Mouse (Mus musculus) layer of hippocampus, postnatal 25 days (tissue): ENCODE data around the gene Klf1. TPM values are rescaled to one million over a fixed set of nuclear protein-coding genes. Genes with fewer than 3 reads are reported as not detected.

Experiments
- DNase-seq, 2 experiments: peaks; one replicate each; pipeline ENCODE4 v3.0.0; 2022; ENCODE audit warnings: mixed read lengths in 2 of 2, low spot score in 1 of 2; ENCODE audit errors: extremely low spot score in 1 of 2
- total RNA-seq, 2 experiments: library from RNA; stranded (reverse); gene quantifications; 2 replicates each; pipeline ENCODE4 v1.2.3; 2021

The Klf1 gene
- under 1 TPM in 1 of 2 experiments, not detected in 1; 0.17 TPM for total RNA-seq

GRCm38 (mm10) chr8:84901752-84902151 is at the start of gene Klf1:
TSS of gene Klf1 (plus strand) at chr8:84901928.
- no peak for DNase-seq

- DNase-seq, result no peak
These were observed 45.3 kb upstream of the Klf1 start for GRCm38 (mm10) chr8:84856434-84856833.

DNA sequence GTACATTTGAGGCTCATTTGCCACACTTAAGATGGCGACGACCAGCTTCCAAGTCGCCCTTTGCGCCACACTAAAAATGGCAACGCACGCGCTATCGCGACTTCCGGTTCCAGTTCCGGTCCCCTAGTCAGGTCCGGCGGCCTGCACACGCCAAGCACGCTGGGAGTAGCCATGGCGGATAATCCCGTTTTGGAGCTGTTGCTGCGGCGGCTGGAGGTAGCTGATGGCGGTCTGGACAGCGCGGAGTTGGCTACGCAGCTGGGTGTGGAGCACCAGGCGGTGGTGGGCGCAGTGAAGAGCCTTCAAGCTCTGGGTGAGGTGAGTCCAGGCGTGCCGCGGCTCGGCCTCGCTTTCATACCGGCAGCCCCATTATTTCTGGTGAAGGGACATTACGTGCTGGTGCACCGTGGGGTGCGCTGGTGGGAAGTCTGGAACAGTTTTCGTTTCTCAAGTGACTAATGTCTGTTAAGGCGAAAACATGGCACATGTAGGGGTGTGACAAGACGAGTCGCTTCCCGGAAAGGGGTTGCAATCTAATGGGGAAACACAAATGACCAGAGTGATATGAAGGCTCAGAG is 44.8 kb upstream of the Klf1 start, which contains the start of gene Farsa:
Gene Farsa, plus strand, starts transcription at position 126 of the 578 bp plus-strand sequence.
- DNase-seq, result peak; percentile 88 to 89

GRCm38 (mm10) chr8:84871376-84872308 is 30.1 kb upstream of the Klf1 start, which contains the start of gene Syce2:
TSS of gene Syce2 (plus strand) at chr8:84872111.
- DNase-seq, result peak; percentile 47 to 51

DNA sequence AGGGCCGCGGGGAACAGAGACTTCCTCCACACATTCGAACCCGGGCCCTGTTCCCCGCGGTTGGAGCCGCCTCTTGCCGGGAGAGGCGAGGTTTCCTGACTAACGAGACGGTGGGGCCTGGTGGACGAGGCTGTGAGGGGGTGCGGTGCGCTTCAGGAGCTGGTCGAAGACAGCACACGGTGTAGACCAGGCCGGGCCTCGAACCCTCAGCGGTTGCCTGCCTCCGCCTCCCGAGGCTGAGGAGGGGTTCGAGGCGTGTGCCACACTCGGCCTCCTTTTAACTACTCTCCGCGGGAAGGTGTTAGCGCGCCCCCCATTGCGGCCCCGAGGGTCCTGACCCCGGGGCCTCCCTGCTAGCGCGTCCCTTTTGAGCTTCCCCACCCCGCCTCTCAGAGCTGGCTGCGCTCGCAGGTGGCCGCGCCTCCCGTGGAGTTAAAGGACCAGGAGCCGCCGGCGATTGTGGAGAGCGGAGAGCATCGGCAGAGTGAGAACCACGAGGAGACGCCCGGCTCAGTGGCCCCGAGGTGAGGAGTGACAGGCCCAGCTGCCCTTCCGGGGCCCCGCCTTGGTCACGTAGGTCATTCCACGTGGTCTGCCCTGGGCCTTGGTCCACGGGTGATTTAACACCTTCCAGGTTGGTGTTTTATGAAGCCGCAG is 29.3 kb upstream of the Klf1 start:
- DNase-seq, result no peak

- no peak for DNase-seq
These were observed 28.7 kb upstream of the Klf1 start for GRCm38 (mm10) chr8:84873016-84873415.

DNA sequence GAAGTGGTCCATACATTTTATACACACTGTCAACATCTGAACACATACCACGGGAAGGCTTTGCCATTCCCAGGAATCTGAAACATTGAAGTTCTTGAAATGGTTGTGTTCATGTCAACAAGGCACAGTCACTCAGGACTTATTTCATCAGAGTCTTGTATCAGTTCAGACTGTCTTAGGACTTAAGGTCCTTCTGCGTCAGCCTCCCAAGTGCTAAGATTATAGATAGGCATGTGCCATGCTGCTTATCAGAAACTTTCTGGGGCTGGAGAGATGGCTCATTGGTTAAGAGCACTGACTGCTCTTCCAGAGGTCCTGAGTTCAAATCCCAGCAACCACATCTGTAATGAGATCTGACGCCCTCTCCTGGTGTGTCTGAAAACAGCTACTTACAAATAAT is 27.4 kb upstream of the Klf1 start:
- DNase-seq, result no peak

- DNase-seq, result no peak
These were observed 24.3 kb upstream of the Klf1 start for GRCm38 (mm10) chr8:84877297-84878035.

DNA sequence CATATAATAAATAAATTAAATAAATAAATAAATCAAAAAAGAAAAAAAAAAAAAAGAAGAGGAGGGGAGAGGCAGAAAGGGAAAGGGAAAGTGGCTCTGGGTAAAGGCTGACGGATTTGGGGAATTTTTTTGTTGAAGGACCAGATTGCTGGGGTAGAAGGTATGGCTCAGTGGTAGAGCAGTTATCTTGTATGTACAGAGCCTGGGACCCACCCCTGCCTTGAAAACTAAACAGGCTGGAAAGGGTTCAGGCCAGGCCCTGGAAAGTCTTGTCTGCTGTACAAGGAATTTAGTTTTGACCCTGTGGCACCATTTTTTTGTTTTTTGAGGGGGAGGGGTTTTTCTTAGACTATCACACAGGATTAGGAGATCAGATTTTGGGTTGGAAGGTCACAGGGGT is 22.8 kb upstream of the Klf1 start:
- DNase-seq, result no peak

GRCm38 (mm10) chr8:84884728-84885127 is 17.0 kb upstream of the Klf1 start:
- DNase-seq, result no peak

GRCm38 (mm10) chr8:84888280-84888679 is 13.4 kb upstream of the Klf1 start:
- no peak for DNase-seq

- no peak for DNase-seq
These were observed 12.6 kb upstream of the Klf1 start for GRCm38 (mm10) chr8:84889141-84889540.

DNA sequence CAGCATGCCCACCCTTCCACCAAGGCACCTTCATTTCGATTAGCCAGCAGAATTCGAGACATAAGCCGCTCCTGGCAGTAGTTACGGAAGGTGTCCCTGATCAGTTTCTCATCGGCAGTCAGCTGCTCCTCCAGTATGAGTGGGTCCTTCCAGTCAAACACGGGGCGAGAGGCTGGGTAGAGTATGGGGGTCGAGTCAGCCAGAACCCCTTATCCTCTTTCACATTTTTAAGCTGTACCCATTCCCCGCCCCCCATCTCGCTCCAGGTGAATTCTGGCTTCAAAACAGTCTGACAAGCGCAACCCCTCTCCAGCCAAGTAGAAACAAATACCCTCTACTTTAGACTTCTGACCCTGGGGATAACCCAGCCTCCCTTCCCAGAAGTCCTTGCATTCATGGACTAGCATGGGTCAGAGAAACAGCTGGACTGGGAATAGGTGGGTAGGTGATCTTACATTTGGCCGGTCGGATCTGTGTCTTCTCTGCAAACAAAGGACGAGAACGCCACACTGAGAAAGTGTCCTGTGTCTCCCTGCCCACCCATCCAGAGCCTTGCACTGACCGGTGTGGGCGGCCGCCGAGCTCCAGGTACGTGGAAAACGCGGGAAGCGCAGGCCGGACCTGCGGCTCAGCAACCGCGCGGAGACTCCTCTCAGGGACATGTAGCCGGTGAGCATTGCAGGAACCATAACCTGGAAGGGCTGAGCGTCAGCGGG is 8.6 kb upstream of the Klf1 start:
- no peak for DNase-seq

GRCm38 (mm10) chr8:84893709-84894134 is 8.0 kb upstream of the Klf1 start, which contains the start of gene Gcdh:
TSS of gene Gcdh (minus strand) at chr8:84893921.
- DNase-seq, result peak; percentile 69

DNA sequence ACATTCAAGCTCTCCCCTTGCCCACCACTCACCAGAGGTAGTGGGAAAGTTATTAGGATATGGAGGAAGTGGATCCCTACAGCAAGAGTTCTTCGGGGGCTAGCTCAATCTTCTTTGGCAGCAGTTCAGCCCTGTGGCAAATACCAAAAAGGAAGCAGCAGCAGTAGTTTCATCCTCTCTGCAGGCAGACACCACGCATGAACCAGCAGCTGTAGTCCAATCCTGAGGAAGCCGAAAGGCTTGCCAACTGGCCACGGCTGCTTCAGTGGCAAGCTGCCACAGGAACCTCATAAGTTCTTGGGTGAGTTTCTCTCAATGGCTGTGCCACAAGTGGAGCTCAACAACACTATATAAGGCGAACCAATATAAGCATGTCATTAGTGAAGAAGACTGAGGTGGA is 5.8 kb upstream of the Klf1 start:
- DNase-seq, result no peak

DNA sequence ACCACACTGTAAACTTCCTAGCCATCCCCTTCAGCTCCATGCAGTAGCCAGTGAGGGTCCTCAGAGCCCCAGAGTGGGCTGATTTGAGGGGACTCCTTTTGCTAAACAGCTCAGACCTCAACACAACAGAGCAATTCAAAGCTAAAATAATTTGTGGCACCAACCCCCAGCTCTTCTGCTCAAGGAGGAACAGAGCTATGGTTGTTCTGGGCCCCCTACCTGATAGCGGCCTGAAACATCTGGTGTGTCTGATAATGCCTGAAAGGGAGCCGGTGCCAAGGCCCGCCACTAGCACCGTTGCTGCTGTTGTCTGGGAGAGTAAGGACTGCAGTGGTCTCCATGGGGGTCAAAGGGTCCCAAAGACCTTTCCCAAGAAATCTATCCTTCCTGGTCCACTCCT is 657 bp upstream of the Klf1 start:
- DNase-seq, result no peak

GRCm38 (mm10) chr8:84902367-84902919 is 715 bp downstream of the Klf1 start:
- no peak for DNase-seq

- DNase-seq, result peak; percentile 92 to 95
These were observed 1.4 kb downstream of the Klf1 start for GRCm38 (mm10) chr8:84902920-84903661.

DNA sequence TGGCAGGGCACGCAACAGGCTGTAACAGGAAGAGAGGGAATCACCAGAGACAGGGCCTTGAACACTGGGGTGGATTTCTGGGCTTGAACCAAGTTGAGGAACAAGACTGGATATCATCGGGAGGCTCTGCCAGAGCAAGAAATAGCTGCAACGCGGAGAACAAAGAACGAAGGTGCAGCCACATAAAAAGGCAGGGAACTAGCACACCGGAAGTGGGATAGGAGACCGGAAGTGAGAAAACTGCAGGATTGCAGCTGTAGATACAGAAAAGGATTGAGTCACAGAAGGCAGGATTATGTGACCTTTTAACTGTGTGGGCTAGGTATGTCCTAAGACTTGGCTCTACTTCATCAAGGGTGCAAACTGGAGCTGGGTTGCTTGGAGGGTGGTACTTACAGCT is 2.6 kb downstream of the Klf1 start:
- no peak for DNase-seq
